Mouse (Mus musculus): ENCODE data around the gene Bloc1s1. TPM values are rescaled to one million over a fixed set of nuclear protein-coding genes. Genes with fewer than 3 reads are reported as not detected.
A peak's percentile ranks its signal among the peaks of the same experiment; 100 is the strongest.

Bloc1s1 gene
- total and polyA plus RNA-seq, 2 experiments, result 106 to 192 TPM

DNA sequence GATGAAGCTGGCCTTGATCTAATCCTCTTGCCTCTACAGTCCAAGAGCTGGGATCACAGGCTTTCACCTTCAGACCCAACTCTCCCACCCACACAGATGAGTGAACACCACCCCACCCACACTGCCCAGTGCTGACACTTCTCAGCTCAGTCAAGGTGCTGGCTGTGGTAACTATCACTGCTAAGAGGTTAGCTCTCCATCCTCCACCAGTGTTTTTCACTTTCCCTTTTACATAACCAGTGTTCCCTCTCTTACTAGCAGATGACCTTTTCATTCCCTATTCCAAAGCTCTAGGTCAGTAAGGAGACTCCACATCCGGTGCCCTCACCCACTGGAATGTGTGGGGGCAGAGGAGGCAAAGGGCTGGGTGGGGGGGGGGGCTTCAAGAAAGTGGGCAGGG, 2.6 kb downstream of the Bloc1s1 start:
- H3K36me3 ChIP-seq (ENCODE audit: control insufficient read depth, insufficient read depth, low read length), result no peaks in the 10 kb centered on the region
- DNase-seq (ENCODE audit: extremely low read depth, low read depth, low spot score), result peak; percentile 33
- H3K9ac ChIP-seq (ENCODE audit: low read depth, low read length), result no peak overlapping the region
- no peak for TF ChIP-seq CTCF (IDR thresholded peaks at IDR 0.05; ENCODE audit: low read depth, low read length)
- H3K79me2 ChIP-seq (ENCODE audit: control insufficient read depth, insufficient read depth, low read length), result 0 out of 2 replicates have a peak, but pooled peaks cover 2% of the 10 kb centered on the region
- 7% methylated on average over 1 of the region's 1 CpGs for WGBS
- no peak overlapping the region for H3K4me3 ChIP-seq (ENCODE audit: insufficient read depth, low read depth, low read length)
- H3K27me3 ChIP-seq (ENCODE audit: control insufficient read depth, insufficient read depth, low read length), result no peaks in the 10 kb centered on the region
- peak overlapping the region; percentile 37 for H3K27ac ChIP-seq (replicated peaks; ENCODE audit: insufficient read depth, low read depth, low read length)
- peaks cover 30% of the 10 kb centered on the region for H3K4me1 ChIP-seq (ENCODE audit: control insufficient read depth, insufficient read depth, low read length)

DNA sequence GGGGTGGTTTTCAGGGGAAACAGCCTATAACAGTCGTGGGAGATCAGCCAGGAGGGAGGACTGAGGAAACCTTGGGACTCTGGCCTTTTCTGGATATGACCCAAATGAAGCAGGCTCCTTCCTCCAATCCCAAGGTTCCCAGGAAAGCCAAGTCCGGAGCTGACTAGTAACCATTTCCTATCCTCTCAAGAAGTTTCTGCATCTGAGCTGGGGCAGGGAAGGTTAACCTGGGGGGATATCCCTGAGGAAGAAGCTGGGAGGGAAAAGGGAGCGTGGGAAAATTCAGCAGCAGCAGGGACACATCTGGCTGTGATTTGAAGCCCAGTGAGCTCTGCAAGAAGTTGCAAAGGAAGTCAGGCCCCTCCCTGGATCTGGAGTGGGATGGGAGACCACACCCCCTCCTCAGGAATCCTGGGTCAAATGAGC, 3.1 kb downstream of the Bloc1s1 start:
- Histone ChIP-seq H3K27ac (replicated peaks; ENCODE audit: insufficient read depth, low read depth, low read length) (peak overlapping the region; percentile 37), H3K4me3 (ENCODE audit: insufficient read depth, low read depth, low read length) (no peak overlapping the region), H3K27me3 (ENCODE audit: control insufficient read depth, insufficient read depth, low read length) (no peaks in the 10 kb centered on the region), H3K79me2 (ENCODE audit: control insufficient read depth, insufficient read depth, low read length) (0 out of 2 replicates have a peak, but pooled peaks cover 2% of the 10 kb centered on the region), H3K36me3 (ENCODE audit: control insufficient read depth, insufficient read depth, low read length) (no peaks in the 10 kb centered on the region), H3K9ac (ENCODE audit: low read depth, low read length) (no peak overlapping the region), H3K4me1 (ENCODE audit: control insufficient read depth, insufficient read depth, low read length) (peaks cover 30% of the 10 kb centered on the region)
- TF ChIP-seq POLR2A (IDR thresholded peaks at IDR 0.05; ENCODE audit: extremely low read depth, insufficient read depth, low read length) (no peak), CTCF (IDR thresholded peaks at IDR 0.05; ENCODE audit: low read depth, low read length) (no peak)
- 41% methylated on average over 3 of the region's 3 CpGs for WGBS
- DNase-seq (ENCODE audit: extremely low read depth, low read depth, low spot score), result peak; percentile 35

DNA sequence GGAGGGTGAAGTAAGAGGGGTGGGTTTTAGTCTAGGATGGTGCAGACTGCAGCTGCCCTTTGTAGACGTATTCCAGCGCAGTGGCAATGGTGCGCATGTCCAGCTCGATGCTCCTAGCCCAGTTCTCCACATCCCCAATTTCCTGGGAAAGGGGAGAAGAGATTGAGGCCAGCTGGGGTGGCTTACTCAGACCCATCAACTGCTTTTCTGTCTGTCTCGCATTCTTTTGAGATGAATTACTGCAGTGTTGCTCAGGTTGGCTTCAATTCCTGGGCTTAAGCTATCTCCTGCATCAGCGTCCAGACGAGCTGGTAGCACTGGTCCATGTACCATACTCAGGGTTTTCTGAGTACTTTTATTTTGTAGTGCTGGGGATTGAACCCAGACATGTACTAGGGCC, 3.9 kb downstream of the Bloc1s1 start:
- 0 out of 2 replicates have a peak, but pooled peaks cover 2% of the 10 kb centered on the region for H3K79me2 ChIP-seq (ENCODE audit: control insufficient read depth, insufficient read depth, low read length)
- peaks cover 30% of the 10 kb centered on the region for H3K4me1 ChIP-seq (ENCODE audit: control insufficient read depth, insufficient read depth, low read length)
- H3K27ac ChIP-seq (replicated peaks; ENCODE audit: insufficient read depth, low read depth, low read length), result peak overlapping the region; percentile 61; the same call in 1 of the 2 replicates
- DNase-seq (ENCODE audit: extremely low read depth, low read depth, low spot score), result no peak
- H3K36me3 ChIP-seq (ENCODE audit: control insufficient read depth, insufficient read depth, low read length), result no peaks in the 10 kb centered on the region
- no peak overlapping the region for H3K9ac ChIP-seq (ENCODE audit: low read depth, low read length)
- TF ChIP-seq CTCF (IDR thresholded peaks at IDR 0.05; ENCODE audit: low read depth, low read length) (no peak), POLR2A (IDR thresholded peaks at IDR 0.05; ENCODE audit: extremely low read depth, insufficient read depth, low read length) (no peak)
- 89% methylated on average over 7 of the region's 7 CpGs for WGBS
- H3K4me3 ChIP-seq (ENCODE audit: insufficient read depth, low read depth, low read length), result no peak overlapping the region
- H3K27me3 ChIP-seq (ENCODE audit: control insufficient read depth, insufficient read depth, low read length), result no peaks in the 10 kb centered on the region

DNA sequence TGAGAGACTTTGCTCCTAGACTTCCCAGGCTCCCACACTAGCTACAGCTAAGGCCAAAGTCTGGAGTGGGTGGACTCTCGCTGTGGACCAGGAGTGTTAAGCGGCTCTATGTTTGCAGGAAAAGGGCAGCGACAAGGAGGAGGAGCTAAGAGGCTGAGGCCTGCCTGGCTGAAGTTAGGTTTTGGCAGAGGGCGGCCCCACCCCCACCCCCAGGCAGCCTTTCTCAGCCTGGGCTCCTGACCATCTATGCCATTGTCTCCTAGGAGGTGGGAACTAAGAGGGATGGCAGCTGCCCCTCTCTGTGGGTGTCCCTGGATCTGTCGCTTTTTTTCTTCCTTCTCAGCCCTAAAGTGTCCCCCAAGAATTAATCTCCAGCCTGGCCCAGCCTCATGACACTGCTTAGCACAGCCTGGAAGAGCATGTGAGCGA, 4.6 kb downstream of the Bloc1s1 start:
- H3K27me3 ChIP-seq (ENCODE audit: control insufficient read depth, insufficient read depth, low read length), result no peaks in the 10 kb centered on the region
- TF ChIP-seq CTCF (IDR thresholded peaks at IDR 0.05; ENCODE audit: low read depth, low read length) (no peak), POLR2A (IDR thresholded peaks at IDR 0.05; ENCODE audit: extremely low read depth, insufficient read depth, low read length) (no peak)
- H3K36me3 ChIP-seq (ENCODE audit: control insufficient read depth, insufficient read depth, low read length), result no peaks in the 10 kb centered on the region
- no peak overlapping the region for H3K4me3 ChIP-seq (ENCODE audit: insufficient read depth, low read depth, low read length)
- no peak overlapping the region for H3K9ac ChIP-seq (ENCODE audit: low read depth, low read length)
- WGBS, result 20% methylated on average over 6 of the region's 6 CpGs
- peak; percentile 98 for DNase-seq (ENCODE audit: extremely low read depth, low read depth, low spot score)
- peak overlapping the region; percentile 61 for H3K27ac ChIP-seq (replicated peaks; ENCODE audit: insufficient read depth, low read depth, low read length)
- 0 out of 2 replicates have a peak, but pooled peaks cover 2% of the 10 kb centered on the region for H3K79me2 ChIP-seq (ENCODE audit: control insufficient read depth, insufficient read depth, low read length)
- H3K4me1 ChIP-seq (ENCODE audit: control insufficient read depth, insufficient read depth, low read length), result peaks cover 29% of the 10 kb centered on the region

DNA sequence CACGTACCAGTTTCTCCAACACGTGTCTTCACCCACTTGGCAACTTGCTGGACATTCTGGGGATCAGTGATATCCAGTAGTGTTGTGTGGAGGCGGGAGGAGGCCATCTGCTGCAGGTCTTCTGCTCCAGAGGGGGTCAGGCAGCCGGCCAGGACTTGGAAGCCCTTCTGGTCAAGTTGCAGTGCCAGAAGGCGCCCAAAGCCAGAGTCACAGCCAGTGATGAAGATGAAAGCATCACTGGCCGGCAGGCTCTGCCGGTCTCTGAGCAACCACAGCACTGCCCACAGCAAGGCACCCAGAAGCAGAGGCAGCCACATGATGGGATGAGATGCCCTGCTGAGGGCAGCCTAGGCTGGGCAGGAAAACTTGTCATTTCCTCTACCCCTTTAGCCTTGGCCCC, 5.6 kb downstream of the Bloc1s1 start:
- whole genome bisulfite sequencing, result 38% methylated on average over 7 of the region's 7 CpGs
- H3K4me3 ChIP-seq (ENCODE audit: insufficient read depth, low read depth, low read length), result no peak overlapping the region; the same call in 1 of the 2 replicates
- peak overlapping the region; percentile 78 for H3K27ac ChIP-seq (replicated peaks; ENCODE audit: insufficient read depth, low read depth, low read length)
- no peak for DNase-seq (ENCODE audit: extremely low read depth, low read depth, low spot score)
- H3K27me3 ChIP-seq (ENCODE audit: control insufficient read depth, insufficient read depth, low read length), result no peaks in the 10 kb centered on the region
- TF ChIP-seq POLR2A (IDR thresholded peaks at IDR 0.05; ENCODE audit: extremely low read depth, insufficient read depth, low read length) (no peak), CTCF (IDR thresholded peaks at IDR 0.05; ENCODE audit: low read depth, low read length) (no peak)
- H3K79me2 ChIP-seq (ENCODE audit: control insufficient read depth, insufficient read depth, low read length), result 0 out of 2 replicates have a peak, but pooled peaks cover 2% of the 10 kb centered on the region
- H3K9ac ChIP-seq (ENCODE audit: low read depth, low read length), result peak overlapping the region; percentile 15; the same call in 1 of the 2 replicates
- H3K4me1 ChIP-seq (ENCODE audit: control insufficient read depth, insufficient read depth, low read length), result peaks cover 25% of the 10 kb centered on the region
- H3K36me3 ChIP-seq (ENCODE audit: control insufficient read depth, insufficient read depth, low read length), result no peaks in the 10 kb centered on the region

DNA sequence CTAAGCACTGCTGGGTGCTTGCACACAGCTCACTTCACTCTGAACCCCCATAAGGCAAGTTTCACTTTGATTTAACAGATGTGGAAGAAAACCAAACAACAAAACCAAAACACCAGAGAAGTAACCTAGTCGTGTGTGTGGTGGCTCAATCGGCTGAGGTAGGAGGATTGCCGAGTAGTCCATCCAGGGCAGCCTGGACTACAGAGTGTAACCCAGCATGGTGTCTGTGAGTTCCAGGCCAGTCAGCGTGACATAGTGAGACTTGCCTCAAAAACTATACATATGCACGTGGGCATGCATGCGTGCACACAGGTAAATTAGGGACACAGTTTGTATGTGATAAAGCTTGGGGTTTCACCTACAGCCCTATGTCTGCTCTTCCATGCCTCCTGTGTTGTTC, 6.4 kb downstream of the Bloc1s1 start:
- DNase-seq (ENCODE audit: extremely low read depth, low read depth, low spot score), result no peak
- TF ChIP-seq CTCF (IDR thresholded peaks at IDR 0.05; ENCODE audit: low read depth, low read length) (no peak), POLR2A (IDR thresholded peaks at IDR 0.05; ENCODE audit: extremely low read depth, insufficient read depth, low read length) (no peak)

More for the DNA sequence above, 6.4 kb downstream of the Bloc1s1 start:
- no peak overlapping the region for H3K27ac ChIP-seq (replicated peaks; ENCODE audit: insufficient read depth, low read depth, low read length)
- H3K4me3 ChIP-seq (ENCODE audit: insufficient read depth, low read depth, low read length), result no peak overlapping the region
- H3K4me1 ChIP-seq (ENCODE audit: control insufficient read depth, insufficient read depth, low read length), result peaks cover 24% of the 10 kb centered on the region
- H3K79me2 ChIP-seq (ENCODE audit: control insufficient read depth, insufficient read depth, low read length), result 0 out of 2 replicates have a peak, but pooled peaks cover 2% of the 10 kb centered on the region
- H3K9ac ChIP-seq (ENCODE audit: low read depth, low read length), result no peak overlapping the region
- 81% methylated on average over 6 of the region's 6 CpGs for WGBS
- H3K27me3 ChIP-seq (ENCODE audit: control insufficient read depth, insufficient read depth, low read length), result no peaks in the 10 kb centered on the region
- no peaks in the 10 kb centered on the region for H3K36me3 ChIP-seq (ENCODE audit: control insufficient read depth, insufficient read depth, low read length)
